8 mouse cellular contexts compared by ENCODE assay signal in genomic region chr9:110623416-110624195, GRCm38 (mm10). TPM values are rescaled to one million over a fixed set of nuclear protein-coding genes. Genes with fewer than 3 reads are reported as not detected.
DNase-seq lines count a peak whose midpoint lies in the region; ATAC-seq and TF ChIP-seq lines count a peak whose summit lies in the region.

No protein-coding gene starts in this region.

- no peaks in the 10 kb centered on the region for H3K9me3 ChIP-seq in hindbrain, embryonic 13.5 days
- H3K9me3 ChIP-seq in midbrain, embryonic 15.5 days: no peaks in the 10 kb centered on the region

- no peaks in the 10 kb centered on the region for H3K36me3 ChIP-seq in heart, adult 2 months (ENCODE audit: control insufficient read depth, insufficient read depth, low read length)
- H3K36me3 ChIP-seq in hindbrain, embryonic 13.5 days: peaks cover 49% of the 10 kb centered on the region
- H3K36me3 ChIP-seq in midbrain, embryonic 15.5 days (replicated peaks): peaks cover 5% of the 10 kb centered on the region; the same call in 1 of the 2 replicates

- no peaks in the 10 kb centered on the region for H3K27me3 ChIP-seq in heart, adult 2 months (ENCODE audit: control insufficient read depth, insufficient read depth, low read length)
- 0 out of 2 replicates have a peak, but pooled peaks cover 5% of the 10 kb centered on the region for H3K27me3 ChIP-seq in hindbrain, embryonic 13.5 days
- H3K27me3 ChIP-seq in midbrain, embryonic 15.5 days (replicated peaks): no peaks in the 10 kb centered on the region

- TF ChIP-seq EP300 in heart, adult 2 months (IDR thresholded peaks at IDR 0.05; ENCODE audit: insufficient read depth, low read depth, low read length): no peak

- no peak for TF ChIP-seq POLR2A in heart, adult 2 months (IDR thresholded peaks at IDR 0.05; ENCODE audit: insufficient read depth, low read depth, low read length)

- DNase-seq in heart, adult 2 months: no peak
- no peak for DNase-seq in heart, adult 9 months (ENCODE audit: low spot score in 2 of 2)
- peak; percentile 49 for DNase-seq in ES-CJ7 (ENCODE audit: low read depth, low spot score)
- DNase-seq in cerebellum, postnatal 4 days (ENCODE audit: low spot score in 2 of 2): no peak
- no peak for DNase-seq in urinary bladder, postnatal 10 days (ENCODE audit: low spot score)

- H3K4me2 ChIP-seq in hindbrain, embryonic 13.5 days: peak overlapping the region; percentile 97
- H3K4me2 ChIP-seq in midbrain, embryonic 15.5 days: peak overlapping the region; percentile 93

- intact Hi-C loops in heart, adult 2 months (cut with DNase I): loop anchor here (5.0 to 10.0 kb wide), 2 partner anchors 149 to 211 kb away; partner anchors contain the start of genes Kif9 and Klhl18

- no peak for TF ChIP-seq CTCF in heart, adult 2 months (IDR thresholded peaks at IDR 0.05)

- H3K9ac ChIP-seq in heart, adult 2 months (ENCODE audit: low read depth, low read length): no peak overlapping the region
- H3K9ac ChIP-seq in hindbrain, embryonic 13.5 days: peak overlapping the region; percentile 81
- peak overlapping the region; percentile 56 for H3K9ac ChIP-seq in midbrain, embryonic 15.5 days

- peaks cover 2% of the 10 kb centered on the region for H3K4me1 ChIP-seq in heart, adult 2 months (ENCODE audit: control insufficient read depth, insufficient read depth, low read length)
- peaks cover 29% of the 10 kb centered on the region for H3K4me1 ChIP-seq in hindbrain, embryonic 13.5 days (replicated peaks)
- H3K4me1 ChIP-seq in midbrain, embryonic 15.5 days: peaks cover 26% of the 10 kb centered on the region

- H3K27ac ChIP-seq in heart, adult 2 months: peak overlapping the region; percentile 70
- H3K27ac ChIP-seq in hindbrain, embryonic 13.5 days: peak overlapping the region; percentile 92
- H3K27ac ChIP-seq in midbrain, embryonic 15.5 days: peak overlapping the region; percentile 82

- H3K79me2 ChIP-seq in heart, adult 2 months (replicated peaks; ENCODE audit: control insufficient read depth, insufficient read depth, low read length): no peaks in the 10 kb centered on the region

- WGBS in heart, adult 2 months: 52% methylated on average over 8 of the region's 8 CpGs
- 50% methylated on average over 8 of the region's 8 CpGs for WGBS in hindbrain, embryonic 13.5 days
- WGBS in midbrain, embryonic 15.5 days: 39% methylated on average over 8 of the region's 8 CpGs

- H3K4me3 ChIP-seq in heart, adult 2 months: peak overlapping the region; percentile 54
- peak overlapping the region; percentile 54 for H3K4me3 ChIP-seq in hindbrain, embryonic 13.5 days
- peak overlapping the region; percentile 47 for H3K4me3 ChIP-seq in midbrain, embryonic 15.5 days

- no peak for ATAC-seq in hindbrain, embryonic 13.5 days (ENCODE audit: low FRiP score)
- 0 out of 2 replicates have a peak, but pooled peaks have one; percentile 0 for ATAC-seq in midbrain, embryonic 15.5 days (replicated peaks)
- ATAC-seq in frontal cortex, adult (ENCODE audit: low TSS enrichment): no peak

RNA-seq across cellular contexts. Expression of gene Nradd, which starts 0.6 kb away (rescaled TPM):
- 1 to 10 TPM; 1.3 to 1.4 TPM for total RNA-seq in heart, adult 2 months (2021)
- polyA plus RNA-seq in heart, adult 2 months (2012; rRNA removed): 2.7 and 2.9 TPM in 2 replicates
- polyA plus RNA-seq in hindbrain, embryonic 13.5 days (2015; fragmentation: Nextera tagmentation; extraction: Ambion mirVana): 34.9 and 38.0 TPM in 2 replicates
- 30.1 and 35.4 TPM in 2 replicates for polyA plus RNA-seq in midbrain, embryonic 15.5 days (2015; fragmentation: Nextera tagmentation; extraction: Ambion mirVana)

RNA-seq across cellular contexts. Expression of gene Nbeal2, which starts 30.4 kb away (rescaled TPM):
- total RNA-seq in heart, adult 2 months (2021): 1 to 10 TPM; 7.6 to 8.5 TPM
- polyA plus RNA-seq in heart, adult 2 months (2012; rRNA removed): 18.4 and 18.8 TPM in 2 replicates
- 2.4 TPM in 2 replicates for polyA plus RNA-seq in hindbrain, embryonic 13.5 days (2015; fragmentation: Nextera tagmentation; extraction: Ambion mirVana)
- 5.5 and 6.4 TPM in 2 replicates for polyA plus RNA-seq in midbrain, embryonic 15.5 days (2015; fragmentation: Nextera tagmentation; extraction: Ambion mirVana)

RNA-seq across cellular contexts. Expression of gene Ccdc12, which starts 32.7 kb away (rescaled TPM):
- 10 to 100 TPM; 54.1 to 66.1 TPM for total RNA-seq in heart, adult 2 months (2021)
- polyA plus RNA-seq in heart, adult 2 months (2012; rRNA removed): 91.3 and 94.8 TPM in 2 replicates
- 122 TPM in 2 replicates for polyA plus RNA-seq in hindbrain, embryonic 13.5 days (2015; fragmentation: Nextera tagmentation; extraction: Ambion mirVana)
- 110 and 115 TPM in 2 replicates for polyA plus RNA-seq in midbrain, embryonic 15.5 days (2015; fragmentation: Nextera tagmentation; extraction: Ambion mirVana)
